Mouse (Mus musculus): Measurements from ENCODE around the gene Gm49450.

The Gm49450 gene

GRCm38 (mm10) chr15:98954425-98955253 is 1.3 kb upstream of the Gm49450 start:
- peak; percentile 64 for DNase-seq

- DNase-seq, result no peak
Measured at GRCm38 (mm10) chr15:98952751-98953400, 475 bp downstream of the Gm49450 start.

DNA sequence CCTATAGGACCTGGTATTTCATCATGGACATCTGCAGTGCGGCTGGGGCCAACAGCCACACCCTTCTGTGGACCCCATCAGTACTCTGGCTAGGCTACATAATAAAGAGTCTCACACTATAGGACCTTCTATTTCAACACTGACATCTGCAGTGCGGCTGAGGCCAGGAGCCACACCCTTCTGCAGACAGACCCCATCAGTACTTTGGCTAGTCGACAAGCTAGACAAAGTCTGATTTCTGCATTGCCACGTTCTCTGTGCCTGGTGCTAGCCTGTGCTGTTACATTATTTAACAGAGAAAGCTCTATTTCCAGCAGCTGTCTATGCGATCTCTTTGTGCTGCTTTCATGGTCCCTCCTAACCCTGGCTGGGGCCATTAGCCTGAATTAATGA is 1.3 kb downstream of the Gm49450 start:
- no peak for DNase-seq

DNA sequence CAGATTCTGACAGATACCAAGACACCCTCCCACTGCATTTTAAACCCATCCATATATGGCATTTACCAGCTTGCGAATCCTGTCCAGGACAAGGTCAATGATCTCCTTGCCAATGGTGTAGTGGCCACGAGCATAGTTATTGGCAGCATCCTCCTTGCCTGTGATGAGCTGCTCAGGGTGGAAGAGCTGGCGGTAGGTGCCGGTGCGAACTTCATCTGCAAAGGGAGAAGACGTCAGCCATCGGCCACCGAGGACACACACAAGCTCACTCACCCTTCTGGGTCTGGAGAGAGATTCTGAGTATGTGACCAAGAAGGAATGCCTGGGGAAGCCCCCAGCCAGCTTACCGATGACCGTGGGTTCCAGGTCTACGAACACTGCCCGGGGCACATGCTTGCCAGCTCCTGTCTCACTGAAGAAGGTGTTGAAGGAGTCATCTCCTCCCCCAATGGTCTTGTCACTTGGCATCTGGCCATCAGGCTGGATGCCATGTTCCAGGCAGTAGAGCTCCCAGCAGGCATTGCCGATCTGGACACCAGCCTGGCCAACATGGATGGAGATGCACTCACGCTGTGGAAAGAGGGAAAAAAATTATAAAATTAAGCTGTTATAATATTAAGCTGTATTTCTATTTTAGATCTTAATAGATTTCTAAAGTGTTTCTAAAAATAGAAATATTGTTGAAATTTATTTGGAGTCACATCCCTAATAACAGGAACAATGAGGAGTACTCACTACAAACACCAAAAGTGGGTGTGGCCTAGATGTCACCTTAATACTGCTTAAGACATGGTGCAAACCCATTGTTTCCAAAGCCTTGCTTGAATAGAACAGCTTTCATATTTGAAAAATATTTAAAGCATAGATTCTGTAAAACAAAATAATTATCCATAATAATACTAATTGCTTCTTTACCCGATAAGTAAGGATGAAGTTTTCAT is 2.0 kb downstream of the Gm49450 start:
- DNase-seq, result peak; percentile 60

DNA sequence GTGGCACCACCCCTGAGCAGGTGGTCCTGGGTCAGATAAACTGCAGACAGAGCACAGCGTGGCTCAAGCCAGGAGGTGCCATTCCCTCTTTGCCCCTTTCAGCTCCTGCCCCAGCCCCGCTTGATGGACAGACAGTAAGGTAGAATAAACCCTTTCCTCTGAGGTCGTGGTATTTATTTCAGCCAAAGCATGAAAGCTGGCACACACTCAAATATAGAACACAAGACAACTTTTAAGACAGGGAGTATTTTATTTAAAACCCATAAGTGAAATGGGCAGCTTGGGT is 3.8 kb downstream of the Gm49450 start:
- no peak for DNase-seq

DNA sequence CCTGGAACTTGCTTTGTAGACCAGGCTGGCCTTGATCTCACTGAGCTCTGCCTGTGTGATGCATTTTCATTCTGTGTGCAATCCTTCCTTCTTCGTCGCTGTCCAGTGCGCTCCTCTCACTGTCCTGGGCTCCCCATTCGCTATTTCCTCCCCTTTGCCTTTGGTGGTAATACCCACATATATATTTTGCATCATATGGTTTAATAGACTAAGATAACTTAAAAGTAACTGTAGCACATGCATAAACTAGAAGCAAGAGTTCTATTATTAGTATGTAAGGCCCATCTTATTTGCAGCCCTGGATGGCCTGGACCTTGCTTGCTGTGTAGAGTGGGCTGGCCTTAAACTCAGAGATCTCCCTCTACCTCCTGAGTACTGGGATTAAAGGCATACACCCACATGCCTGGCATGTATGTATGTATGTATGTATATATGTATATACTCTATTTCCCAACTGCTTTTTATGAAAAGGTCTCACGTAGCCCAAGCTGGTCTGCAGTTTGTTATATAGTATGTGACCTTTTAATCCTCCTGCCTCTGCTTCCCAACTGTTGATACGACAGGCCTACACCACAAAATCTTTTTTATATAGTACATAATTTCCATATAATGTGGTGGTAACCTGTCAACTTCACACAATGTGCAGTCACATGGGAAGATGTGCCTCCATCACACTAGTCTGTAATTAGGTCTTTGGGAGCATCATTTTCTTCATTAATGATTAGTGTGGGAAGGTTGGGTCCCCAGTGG is 4.3 kb downstream of the Gm49450 start:
- DNase-seq, result no peak

DNA sequence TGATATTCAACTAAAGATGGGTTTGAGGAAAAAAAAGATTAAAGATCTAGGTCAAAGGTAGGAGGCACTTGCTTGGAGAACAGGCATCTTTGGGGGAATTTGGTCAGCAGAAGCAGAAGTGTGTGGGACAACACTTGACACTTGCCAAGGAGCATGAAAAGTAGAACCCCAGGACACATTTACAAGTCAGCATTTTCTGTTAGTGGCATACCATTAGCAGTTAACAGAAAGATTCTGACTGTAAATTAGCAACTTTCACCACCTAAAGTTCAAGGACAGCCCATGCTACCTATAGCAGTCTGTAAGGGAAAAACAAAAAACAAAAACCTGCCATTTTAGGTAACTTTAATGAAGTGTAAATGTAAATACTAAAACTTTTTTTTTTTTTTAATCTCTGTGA is 5.0 kb downstream of the Gm49450 start:
- no peak for DNase-seq

- no peak for DNase-seq
Measured at GRCm38 (mm10) chr15:98947884-98948283, 5.5 kb downstream of the Gm49450 start.

DNA sequence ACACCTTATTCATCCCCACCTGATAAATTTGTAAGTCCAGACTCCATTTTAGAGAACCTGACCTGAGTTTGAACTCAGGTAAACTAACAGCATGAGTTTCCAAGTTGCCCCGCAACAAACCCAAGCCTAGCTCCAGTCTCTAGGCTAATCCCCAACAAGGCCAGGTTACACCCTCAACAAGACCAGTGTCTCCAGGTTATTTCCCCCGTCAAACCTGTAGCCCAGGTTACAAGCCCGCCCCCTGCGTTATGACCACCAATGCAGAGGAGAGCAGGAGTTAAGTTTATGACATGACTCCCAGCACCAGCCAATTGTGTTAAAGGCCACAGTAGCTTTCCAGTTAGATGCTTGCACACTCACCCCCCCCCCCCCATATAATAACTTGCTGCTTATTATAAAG is 10.2 kb downstream of the Gm49450 start:
- no peak for DNase-seq

DNA sequence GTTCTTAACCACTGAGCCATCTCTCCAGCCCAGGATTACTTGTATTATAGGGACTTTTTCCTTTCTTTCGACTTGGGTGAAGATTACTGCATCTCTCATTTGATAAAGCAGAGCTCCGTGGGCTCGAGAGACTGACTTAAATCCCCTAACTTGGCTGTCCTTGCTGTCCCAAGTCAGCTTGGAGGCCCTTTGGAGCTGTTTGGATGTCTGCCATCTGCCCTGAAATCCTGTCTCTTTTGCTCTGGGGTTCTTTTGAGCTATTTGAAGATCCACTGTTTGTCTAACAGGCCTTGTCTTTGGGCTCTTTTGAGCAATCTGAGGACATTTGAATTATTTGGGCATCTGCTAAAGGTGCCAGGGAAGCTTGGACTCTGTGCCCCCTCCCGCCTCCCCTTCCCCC is 11.3 kb downstream of the Gm49450 start:
- DNase-seq, result no peak

DNA sequence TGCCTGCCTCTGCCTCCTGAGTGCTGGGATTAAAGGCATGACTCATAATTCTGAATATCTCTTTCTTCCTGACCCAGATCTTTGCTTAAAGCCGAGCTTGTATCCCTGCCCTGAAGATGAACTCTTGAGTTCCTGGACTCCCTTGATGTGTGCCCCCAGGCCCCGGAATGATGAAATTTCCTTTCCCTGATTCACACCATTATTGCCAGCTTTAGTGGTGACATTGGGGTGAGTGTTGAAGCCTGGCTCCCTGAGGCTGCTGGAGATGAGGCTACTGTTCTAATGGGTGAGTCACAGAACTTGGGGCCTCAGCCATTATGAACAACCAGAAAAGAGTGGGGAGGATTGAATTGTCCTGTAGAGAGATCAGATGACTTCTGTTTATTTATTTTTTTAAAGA is 11.8 kb downstream of the Gm49450 start:
- DNase-seq, result no peak

DNA sequence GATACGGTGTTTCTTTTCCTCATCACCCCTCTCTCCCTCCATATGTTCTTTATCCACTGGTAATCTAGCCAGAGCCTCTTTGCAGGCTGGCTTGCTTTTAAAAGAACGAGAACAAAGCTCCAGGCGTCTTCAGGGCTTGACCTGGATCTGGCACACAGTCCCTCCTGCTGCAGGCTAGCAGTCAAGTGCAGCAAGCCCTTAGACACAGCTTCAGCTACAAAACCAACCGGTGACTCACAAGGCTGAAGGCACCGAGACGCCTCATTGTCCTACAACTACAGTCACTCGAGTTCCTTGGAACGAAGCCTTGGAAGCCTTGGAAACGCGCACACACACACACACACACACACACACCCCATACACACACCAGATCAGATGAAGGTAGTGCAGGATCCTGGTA is 12.5 kb downstream of the Gm49450 start:
- peak; percentile 54 for DNase-seq

DNA sequence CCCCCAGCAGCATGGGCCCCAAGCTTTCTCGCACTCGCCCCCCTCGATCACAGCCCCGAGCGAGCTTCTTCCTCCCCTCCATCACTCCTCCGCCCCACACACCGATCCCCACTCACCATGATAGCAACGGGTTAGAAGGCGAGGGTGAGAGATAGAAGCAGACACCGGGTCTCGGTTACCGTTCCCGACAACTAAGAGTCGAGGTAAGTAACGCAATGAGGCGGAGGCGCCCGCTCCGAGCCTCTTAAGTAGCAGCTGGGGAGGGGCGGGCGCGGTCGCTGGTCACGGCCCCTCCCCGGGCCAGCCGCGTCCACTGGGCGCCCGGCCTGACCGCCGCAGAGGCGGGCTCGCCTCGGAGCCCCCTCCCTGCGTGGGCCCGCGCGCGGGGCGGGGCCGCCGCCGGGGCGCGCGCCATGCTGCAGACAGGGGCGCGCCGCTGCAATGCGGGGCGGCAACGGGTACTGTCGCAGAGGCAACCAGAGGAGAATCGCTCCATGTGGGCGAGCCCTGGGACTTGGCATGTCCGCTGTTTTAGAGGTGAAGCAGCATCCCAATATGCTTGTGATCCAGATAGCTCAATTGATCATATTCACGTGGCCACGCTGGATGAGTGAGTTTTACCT is 19.0 kb downstream of the Gm49450 start, which contains the start of gene Tuba1b:
Tuba1b (minus strand) TSS at position 349 of the 623 bp plus-strand sequence.
- peak; percentile 95 for DNase-seq

GRCm38 (mm10) chr15:98933833-98934216 is 19.5 kb downstream of the Gm49450 start:
- DNase-seq, result peak; percentile 97

GRCm38 (mm10) chr15:98933004-98933671 is 20.2 kb downstream of the Gm49450 start:
- peak; percentile 69 for DNase-seq

DNA sequence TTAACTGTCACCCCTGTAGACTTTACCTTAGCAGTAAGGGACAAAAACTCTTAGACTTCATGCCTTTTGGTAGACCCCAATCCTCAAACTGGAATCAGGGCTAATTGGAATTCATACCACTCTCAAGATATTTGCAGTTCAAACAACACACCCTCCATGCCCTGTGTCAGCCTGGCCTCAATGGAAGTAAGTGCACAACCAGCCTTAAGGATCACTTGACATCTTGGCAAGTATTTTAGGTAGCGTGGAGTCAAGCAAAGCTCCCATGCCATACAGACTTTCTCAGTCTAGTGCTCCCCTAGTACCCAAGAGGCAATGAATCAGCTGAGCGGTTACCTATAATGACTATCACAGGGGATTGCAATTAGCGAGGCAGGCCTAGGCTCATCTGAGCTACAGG is 22.4 kb downstream of the Gm49450 start:
- DNase-seq, result no peak

GRCm38 (mm10) chr15:98930017-98930734 is 23.2 kb downstream of the Gm49450 start:
- no peak for DNase-seq

GRCm38 (mm10) chr15:98928598-98929240 is 24.6 kb downstream of the Gm49450 start:
- DNase-seq, result peak; percentile 84

DNA sequence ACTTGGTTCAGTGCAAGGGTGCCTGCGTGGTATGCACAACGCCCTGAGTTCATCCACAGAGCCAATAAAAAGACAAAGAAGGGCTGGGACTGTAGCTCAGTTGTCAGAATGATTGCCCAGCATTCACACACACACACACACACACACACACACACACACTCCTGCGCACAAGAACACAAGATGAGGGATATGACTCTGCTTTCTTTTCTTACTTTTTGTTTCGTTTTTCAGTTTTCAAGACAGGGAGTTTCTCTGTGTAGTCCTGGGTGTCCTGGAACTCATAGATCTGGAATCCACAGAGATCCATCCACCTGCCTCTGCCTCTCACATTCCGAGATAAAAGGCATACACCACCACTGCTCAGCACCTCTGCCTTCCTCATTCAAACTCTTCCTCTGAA is 25.8 kb downstream of the Gm49450 start:
- no peak for DNase-seq

GRCm38 (mm10) chr15:98924682-98925081 is 28.7 kb downstream of the Gm49450 start:
- DNase-seq, result no peak

Data from cerebellum, adult 11-12 months (tissue).